Mouse (Mus musculus) bone marrow macrophage, adult 2 months (primary cell): Measurements from ENCODE around the gene Fam198b.

Source experiments
- CTCF ChIP-seq: IDR thresholded peaks from 2 replicates; pipeline ENCODE4 v1.5.1; 2012; ENCODE audit warnings: low read depth, mild to moderate bottlenecking, low read length, moderate library complexity
- POLR2A ChIP-seq: IDR thresholded peaks from 2 replicates; pipeline ENCODE4 v1.6.1; 2012; ENCODE audit warnings: mild to moderate bottlenecking, low read depth, low read length, borderline replicate concordance

DNA sequence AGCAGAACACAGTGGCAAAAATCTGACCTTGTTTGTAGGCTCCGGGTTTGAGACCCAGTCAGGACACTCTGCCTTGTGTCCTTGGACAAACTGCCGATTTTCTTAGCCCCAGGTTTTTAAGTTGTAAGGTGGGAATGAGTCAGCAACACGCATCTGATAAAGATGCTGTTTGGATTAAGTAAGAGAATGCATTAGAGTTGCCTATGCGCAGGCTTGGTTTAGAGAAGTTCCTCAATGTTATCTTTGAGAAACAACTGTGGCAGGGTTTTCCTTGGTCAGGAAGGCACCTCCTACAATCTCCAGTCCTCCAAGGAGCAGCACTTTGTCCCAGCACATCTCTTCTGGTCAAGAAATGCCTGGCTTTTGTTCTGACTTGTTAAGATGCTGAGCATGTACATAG, 82.4 kb downstream of the Fam198b start:
- no peak for TF ChIP-seq CTCF
- no peak for TF ChIP-seq POLR2A
